Mouse (Mus musculus) layer of hippocampus, adult 8-10 months (tissue): ENCODE data around the gene Dtymk. TPM values are rescaled to one million over a fixed set of nuclear protein-coding genes. Genes with fewer than 3 reads are reported as not detected.

Experiments
- DNase-seq, 2 experiments: peaks; one replicate each; pipeline ENCODE4 v3.0.0; 2022; ENCODE audit warnings: low spot score in 2 of 2
- total RNA-seq, 4 experiments: library from RNA; stranded (reverse); gene quantifications; 2 replicates each; pipeline ENCODE4 v1.2.4; 2022

Dtymk gene
- total RNA-seq, 4 experiments from 2014 or later = 52.7 to 64.8 (median 58.4) TPM

- no peak for DNase-seq
Measured at GRCm38 (mm10) chr1:93748539-93748938, 53.2 kb downstream of the Dtymk start.

- DNase-seq = no peak
Measured at GRCm38 (mm10) chr1:93746179-93746578, 55.6 kb downstream of the Dtymk start.

DNA sequence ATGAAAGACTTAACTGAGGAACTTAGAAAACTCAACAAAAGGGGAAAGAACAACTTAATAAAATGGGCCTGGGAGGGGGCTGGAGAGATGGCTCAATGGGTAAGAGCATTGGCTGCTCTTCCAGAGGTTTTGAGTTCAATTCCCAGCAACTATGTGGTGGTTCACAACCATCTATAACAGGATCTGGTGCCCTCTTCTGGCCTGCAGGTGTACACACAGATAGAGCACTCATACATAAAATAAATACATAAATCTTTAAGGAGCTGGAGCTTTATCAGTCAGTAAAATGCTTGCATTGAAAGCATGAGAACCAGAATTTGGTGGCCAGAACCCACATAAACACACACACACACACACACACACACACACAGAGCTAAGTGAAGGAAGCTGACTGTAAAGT, 58.8 kb downstream of the Dtymk start:
- DNase-seq = no peak

Other genes starting within 250 kb of the Dtymk start
- gene Stk25, start 143.3 kb downstream of the Dtymk start, total RNA-seq = 100 to 1,000 TPM; 378 to 407 (median 393) TPM
- 10 to 100 TPM; 52.3 to 55.7 (median 52.8) TPM for gene Bok, start 116.3 kb downstream of the Dtymk start, total RNA-seq
- 10 to 100 TPM; 73.6 to 96.0 (median 80.6) TPM for gene Atg4b, start 50.4 kb downstream of the Dtymk start, total RNA-seq
- gene Thap4, start 47.1 kb downstream of the Dtymk start, total RNA-seq = 10 to 100 TPM; 29.2 to 36.4 (median 36.0) TPM
- gene Ing5, start 2.0 kb upstream of the Dtymk start, total RNA-seq = 10 to 100 TPM; 15.0 to 16.0 (median 15.4) TPM
- 10 to 100 TPM; 18.1 to 21.8 (median 19.3) TPM for gene D2hgdh, start 23.0 kb upstream of the Dtymk start, total RNA-seq
- gene Gal3st2, start 59.4 kb upstream of the Dtymk start, total RNA-seq = under 1 TPM in 1 of 4 experiments, not detected in 3; 0.14 TPM
- gene Gal3st2b, start 116.4 kb upstream of the Dtymk start, total RNA-seq = under 1 TPM; 0.34 to 0.87 (median 0.50) TPM
- under 1 TPM in 3 of 4 experiments, not detected in 1; 0.04 to 0.12 (median 0.07) TPM for gene Gal3st2c, start 188.6 kb upstream of the Dtymk start, total RNA-seq
- gene Neu4, start 218.5 kb upstream of the Dtymk start, total RNA-seq = 10 to 100 TPM in 1 of 4 experiments, 1 to 10 TPM in 3; 8.1 to 10.4 (median 8.8) TPM